Mouse (Mus musculus): ENCODE results near the gene Dmtf1. TPM values are rescaled to one million over a fixed set of nuclear protein-coding genes. Genes with fewer than 3 reads are reported as not detected.
A peak's percentile ranks its signal among the peaks of the same experiment; 100 is the strongest.

The Dmtf1 gene
- polyA plus RNA-seq, 1 experiment from 2014 or later, result 45.0 TPM

- H3K27ac ChIP-seq, result no peak overlapping the region
These were observed 54.8 kb downstream of the Dmtf1 start for GRCm38 (mm10) chr5:9106806-9107205.

GRCm38 (mm10) chr5:9103958-9104357 is 57.6 kb downstream of the Dmtf1 start:
- WGBS, result 85% methylated on average over 8 of the region's 8 CpGs
- peaks cover 6% of the 10 kb centered on the region; the same call in 1 of the 2 replicates for H3K27me3 ChIP-seq
- H3K9ac ChIP-seq, result no peak overlapping the region
- H3K4me1 ChIP-seq, result peaks cover 13% of the 10 kb centered on the region
- ATAC-seq (replicated peaks; ENCODE audit: low FRiP score), result no peak
- H3K27ac ChIP-seq, result no peak overlapping the region
- no peaks in the 10 kb centered on the region for H3K9me3 ChIP-seq (replicated peaks)
- H3K4me2 ChIP-seq, result no peak overlapping the region
- no peak overlapping the region for H3K4me3 ChIP-seq (replicated peaks)
- H3K36me3 ChIP-seq, result no peaks in the 10 kb centered on the region

More at GRCm38 (mm10) chr5:9106806-9107205, 54.8 kb downstream of the Dmtf1 start:
- Histone ChIP-seq H3K4me3 (replicated peaks) (no peak overlapping the region), H3K9me3 (replicated peaks) (no peaks in the 10 kb centered on the region), H3K36me3 (no peaks in the 10 kb centered on the region), H3K9ac (no peak overlapping the region), H3K4me1 (peaks cover 8% of the 10 kb centered on the region), H3K27me3 (peaks cover 4% of the 10 kb centered on the region; the same call in 1 of the 2 replicates), H3K4me2 (no peak overlapping the region)
- 80% methylated on average over 6 of the region's 6 CpGs for WGBS
- ATAC-seq (replicated peaks; ENCODE audit: low FRiP score), result no peak

- no peak overlapping the region for H3K4me3 ChIP-seq (replicated peaks)
- ATAC-seq (replicated peaks; ENCODE audit: low FRiP score), result no peak
- H3K4me1 ChIP-seq, result peaks cover 13% of the 10 kb centered on the region
- no peaks in the 10 kb centered on the region for H3K36me3 ChIP-seq
- no peaks in the 10 kb centered on the region for H3K9me3 ChIP-seq (replicated peaks)
- WGBS, result 97% methylated on average over 2 of the region's 2 CpGs
- no peak overlapping the region for H3K27ac ChIP-seq
- H3K9ac ChIP-seq, result no peak overlapping the region
- peaks cover 9% of the 10 kb centered on the region; the same call in 1 of the 2 replicates for H3K27me3 ChIP-seq
- no peak overlapping the region for H3K4me2 ChIP-seq
These were observed 58.9 kb downstream of the Dmtf1 start for GRCm38 (mm10) chr5:9102696-9103095.

- Histone ChIP-seq H3K9me3 (replicated peaks) (peaks cover 4% of the 10 kb centered on the region; the same call in 1 of the 2 replicates), H3K4me2 (peak overlapping the region; percentile 73), H3K4me1 (peaks cover 8% of the 10 kb centered on the region), H3K9ac (peak overlapping the region; percentile 82), H3K4me3 (replicated peaks) (peak overlapping the region; percentile 79), H3K27ac (peak overlapping the region; percentile 30), H3K27me3 (peaks cover 9% of the 10 kb centered on the region; the same call in 1 of the 2 replicates), H3K36me3 (no peaks in the 10 kb centered on the region)
- WGBS, result under 1% methylated on average over 77 of the region's 83 CpGs
- peak; percentile 80 for ATAC-seq (replicated peaks; ENCODE audit: low FRiP score)
These were observed 60.5 kb downstream of the Dmtf1 start for GRCm38 (mm10) chr5:9100849-9101801.

GRCm38 (mm10) chr5:9100207-9100848 is 61.2 kb downstream of the Dmtf1 start, which contains the start of gene Tmem243:
Gene Tmem243 (plus strand): TSS chr5:9100668.
- WGBS, result 1% methylated on average over 59 of the region's 59 CpGs
- H3K36me3 ChIP-seq, result no peaks in the 10 kb centered on the region
- peaks cover 5% of the 10 kb centered on the region; the same call in 1 of the 2 replicates for H3K9me3 ChIP-seq (replicated peaks)
- H3K4me3 ChIP-seq (replicated peaks), result peak within 1 kb of the TSS; percentile 79
- peaks cover 9% of the 10 kb centered on the region; the same call in 1 of the 2 replicates for H3K27me3 ChIP-seq
- peak within 1 kb of the TSS; percentile 82 for H3K9ac ChIP-seq
- peak; percentile 98 for ATAC-seq (replicated peaks; ENCODE audit: low FRiP score)
- H3K4me1 ChIP-seq, result peaks cover 8% of the 10 kb centered on the region
- peak within 1 kb of the TSS; percentile 73 for H3K4me2 ChIP-seq
- H3K27ac ChIP-seq, result peak within 1 kb of the TSS; percentile 30

GRCm38 (mm10) chr5:9093490-9093889 is 68.1 kb downstream of the Dmtf1 start:
- ATAC-seq (replicated peaks; ENCODE audit: low FRiP score), result no peak
- no peak overlapping the region for H3K4me3 ChIP-seq (replicated peaks)
- no peaks in the 10 kb centered on the region for H3K4me1 ChIP-seq
- no peak overlapping the region for H3K9ac ChIP-seq
- peaks cover 5% of the 10 kb centered on the region; the same call in 1 of the 2 replicates for H3K9me3 ChIP-seq (replicated peaks)
- no peak overlapping the region for H3K4me2 ChIP-seq
- no peaks in the 10 kb centered on the region for H3K36me3 ChIP-seq
- WGBS, result 82% methylated on average over 4 of the region's 4 CpGs
- H3K27ac ChIP-seq, result no peak overlapping the region
- H3K27me3 ChIP-seq, result no peaks in the 10 kb centered on the region

GRCm38 (mm10) chr5:9092716-9093115 is 68.9 kb downstream of the Dmtf1 start:
- no peaks in the 10 kb centered on the region for H3K4me1 ChIP-seq
- no peaks in the 10 kb centered on the region for H3K27me3 ChIP-seq
- H3K4me3 ChIP-seq (replicated peaks), result no peak overlapping the region
- H3K4me2 ChIP-seq, result no peak overlapping the region
- WGBS, result 86% methylated on average over 1 of the region's 1 CpGs
- no peaks in the 10 kb centered on the region for H3K36me3 ChIP-seq
- peaks cover 5% of the 10 kb centered on the region; the same call in 1 of the 2 replicates for H3K9me3 ChIP-seq (replicated peaks)
- ATAC-seq (replicated peaks; ENCODE audit: low FRiP score), result no peak
- H3K27ac ChIP-seq, result no peak overlapping the region
- no peak overlapping the region for H3K9ac ChIP-seq

- WGBS, result 73% methylated on average over 6 of the region's 6 CpGs
- Histone ChIP-seq H3K36me3 (no peaks in the 10 kb centered on the region), H3K9me3 (replicated peaks) (no peaks in the 10 kb centered on the region), H3K27me3 (no peaks in the 10 kb centered on the region), H3K9ac (no peak overlapping the region), H3K27ac (no peak overlapping the region), H3K4me2 (no peak overlapping the region), H3K4me1 (no peaks in the 10 kb centered on the region), H3K4me3 (replicated peaks) (no peak overlapping the region)
- no peak for ATAC-seq (replicated peaks; ENCODE audit: low FRiP score)
These were observed 71.0 kb downstream of the Dmtf1 start for GRCm38 (mm10) chr5:9090493-9091106.

GRCm38 (mm10) chr5:9086924-9087719 is 74.5 kb downstream of the Dmtf1 start:
- peak; percentile 25; the same call in 1 of the 2 replicates for ATAC-seq (replicated peaks; ENCODE audit: low FRiP score)
- Histone ChIP-seq H3K27me3 (no peaks in the 10 kb centered on the region), H3K4me2 (no peak overlapping the region), H3K9ac (no peak overlapping the region), H3K9me3 (replicated peaks) (no peaks in the 10 kb centered on the region), H3K4me1 (no peaks in the 10 kb centered on the region), H3K27ac (no peak overlapping the region), H3K4me3 (replicated peaks) (no peak overlapping the region), H3K36me3 (no peaks in the 10 kb centered on the region)
- 75% methylated on average over 3 of the region's 3 CpGs for WGBS

GRCm38 (mm10) chr5:9079773-9080501 is 81.6 kb downstream of the Dmtf1 start:
- Histone ChIP-seq H3K4me2 (no peak overlapping the region), H3K4me1 (no peaks in the 10 kb centered on the region)
- ATAC-seq (replicated peaks; ENCODE audit: low FRiP score), result no peak

More at GRCm38 (mm10) chr5:9079773-9080501, 81.6 kb downstream of the Dmtf1 start:
- Histone ChIP-seq H3K9ac (no peak overlapping the region), H3K4me3 (replicated peaks) (no peak overlapping the region), H3K27ac (peak overlapping the region; percentile 23; the same call in 1 of the 2 replicates), H3K27me3 (no peaks in the 10 kb centered on the region), H3K36me3 (no peaks in the 10 kb centered on the region), H3K9me3 (replicated peaks) (no peaks in the 10 kb centered on the region)

Measured in kidney, embryonic 15.5 days (tissue).